Mouse (Mus musculus) hindbrain, embryonic 13.5 days (tissue): Measurements from ENCODE around the gene Gm38431. TPM values are rescaled to one million over a fixed set of nuclear protein-coding genes. Genes with fewer than 3 reads are reported as not detected.
"Not testable (repeated sequence)": the region's sequence is repeated elsewhere in the genome, so short reads cannot be mapped to it uniquely, and the experiment has no call there.

Experiments used
- ATAC-seq: fragments of 200-750 bp; cut with Nextera tagmentation; 2 replicates; pipeline ENCODE4 v1.8.0; 2017; ENCODE audit warnings: moderate TSS enrichment; ENCODE audit not compliant: low FRiP score
- H3K27ac ChIP-seq: fragments of 300-500 bp; sonication (generic); 2 replicates; pipeline ENCODE4 v1.5.1; 2015; ENCODE audit warnings: inconsistent platforms, mild to moderate bottlenecking, moderate library complexity
- H3K27me3 ChIP-seq: fragments of 300-500 bp; sonication (generic); 2 replicates; pipeline ENCODE4 v1.6.1; 2015; ENCODE audit warnings: mild to moderate bottlenecking, inconsistent platforms
- H3K36me3 ChIP-seq: fragments of 300-500 bp; sonication (generic); 2 replicates; pipeline ENCODE4 v1.6.1; 2015; ENCODE audit warnings: mild to moderate bottlenecking, inconsistent platforms
- H3K4me1 ChIP-seq: fragments of 300-500 bp; sonication (generic); replicated peaks from 2 replicates; pipeline ENCODE4 v1.6.1; 2015; ENCODE audit warnings: inconsistent platforms
- H3K4me2 ChIP-seq: fragments of 300-500 bp; sonication (generic); 2 replicates; pipeline ENCODE4 v1.6.1; 2015; ENCODE audit warnings: inconsistent platforms, mild to moderate bottlenecking, moderate library complexity
- H3K4me3 ChIP-seq: fragments of 300-500 bp; sonication (generic); 2 replicates; pipeline ENCODE4 v1.5.1; 2015; ENCODE audit warnings: mild to moderate bottlenecking, inconsistent platforms
- H3K9ac ChIP-seq: fragments of 300-500 bp; sonication (generic); 2 replicates; pipeline ENCODE4 v1.6.1; 2015; ENCODE audit warnings: mild to moderate bottlenecking, inconsistent platforms
- H3K9me3 ChIP-seq: fragments of 300-500 bp; sonication (generic); 2 replicates; pipeline ENCODE4 v1.6.1; 2016; ENCODE audit warnings: inconsistent platforms
- WGBS: fragments of 180-500 bp; shearing (Covaris S2); methylation state at CpG from one replicate; pipeline ENCODE4 v1.1.7; 2015; 5-methylcytosine and 5-hydroxymethylcytosine counted together
- polyA plus RNA-seq: library from polyadenylated mRNA; unstranded; fragments of >200 nt; fragmentation: Nextera tagmentation; extraction: Ambion mirVana; gene quantifications from 2 replicates; pipeline ENCODE4 v1.2.1, GENCODE M21; 2015

Gm38431 gene
- polyA plus RNA-seq, 1 experiment from 2014 or later = 2.8 TPM

DNA sequence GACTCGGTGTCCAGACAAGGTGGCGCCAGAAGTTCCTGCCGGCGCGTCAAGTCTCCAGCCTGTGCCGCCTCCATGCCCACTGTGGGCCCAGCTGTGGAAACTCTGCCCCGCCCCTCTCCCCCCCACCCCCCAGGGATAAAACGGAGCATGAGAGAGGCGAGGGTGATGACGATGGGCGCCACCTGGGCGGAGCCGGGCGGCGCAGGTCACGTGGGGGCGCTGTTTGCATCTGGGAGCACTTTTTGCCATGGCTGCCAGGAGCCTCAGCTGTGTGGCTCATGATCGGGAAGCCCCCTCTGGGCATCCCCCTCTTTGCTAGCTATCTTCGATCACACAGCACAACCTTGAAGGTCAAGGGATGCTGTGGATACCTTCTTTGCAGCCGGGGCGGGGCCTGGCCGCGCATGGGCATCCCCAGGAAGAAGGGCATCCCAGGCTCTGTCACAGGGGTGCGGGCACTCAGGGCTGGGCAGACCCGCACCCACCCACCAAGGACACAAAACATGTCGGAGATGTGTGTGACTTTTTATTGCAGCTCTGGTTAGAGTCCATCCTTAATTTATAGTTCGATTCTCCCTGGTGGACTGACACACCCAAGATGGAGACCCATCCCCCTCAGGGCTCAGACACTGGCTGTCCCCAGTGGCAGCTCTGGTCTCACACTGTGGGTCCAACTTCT lies 24.7 kb downstream of the Gm38431 start, which contains the start of gene Zglp1:
TSS of gene Zglp1 (minus strand) at position 88 of the 679 bp plus-strand sequence.
- Histone ChIP-seq H3K4me1 (peaks cover 9% of the 10 kb centered on the region), H3K36me3 (peaks cover 68% of the 10 kb centered on the region), H3K27me3 (no peaks in the 10 kb centered on the region), H3K27ac (no peak within 1 kb of the TSS), H3K9ac (no peak within 1 kb of the TSS), H3K4me2 (no peak within 1 kb of the TSS), H3K4me3 (no peak within 1 kb of the TSS), H3K9me3 (no peaks in the 10 kb centered on the region)
- no peak for ATAC-seq
- 89% methylated on average over 27 of the region's 27 CpGs for WGBS

DNA sequence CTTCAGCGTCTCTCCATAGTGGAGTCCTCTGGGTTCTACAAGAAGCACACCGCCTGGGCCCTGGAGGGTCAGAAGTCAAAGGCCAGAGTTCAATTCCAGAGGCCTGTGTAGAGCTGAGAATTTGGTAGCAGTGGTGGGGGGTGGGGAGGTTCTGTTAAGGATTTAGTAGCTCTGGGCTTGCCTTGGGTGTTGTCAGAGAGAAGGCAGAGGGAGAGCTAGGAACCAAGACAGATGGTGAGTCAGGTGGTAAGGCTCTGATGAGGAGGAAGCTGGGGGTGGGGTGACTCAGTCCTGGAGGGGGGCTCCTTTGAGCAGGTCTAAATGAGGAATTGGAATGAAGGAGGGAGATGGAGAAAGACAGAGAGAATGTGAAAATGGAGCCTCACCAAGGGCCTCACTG lies 28.9 kb downstream of the Gm38431 start:
- no peaks in the 10 kb centered on the region for H3K4me1 ChIP-seq
- H3K4me3 ChIP-seq = no peak overlapping the region
- H3K36me3 ChIP-seq = peaks cover 58% of the 10 kb centered on the region
- no peak for ATAC-seq
- WGBS = 90% methylated on average over 2 of the region's 2 CpGs
- H3K4me2 ChIP-seq = no peak overlapping the region
- no peak overlapping the region for H3K27ac ChIP-seq
- no peaks in the 10 kb centered on the region for H3K27me3 ChIP-seq
- H3K9ac ChIP-seq = no peak overlapping the region
- H3K9me3 ChIP-seq = no peaks in the 10 kb centered on the region

DNA sequence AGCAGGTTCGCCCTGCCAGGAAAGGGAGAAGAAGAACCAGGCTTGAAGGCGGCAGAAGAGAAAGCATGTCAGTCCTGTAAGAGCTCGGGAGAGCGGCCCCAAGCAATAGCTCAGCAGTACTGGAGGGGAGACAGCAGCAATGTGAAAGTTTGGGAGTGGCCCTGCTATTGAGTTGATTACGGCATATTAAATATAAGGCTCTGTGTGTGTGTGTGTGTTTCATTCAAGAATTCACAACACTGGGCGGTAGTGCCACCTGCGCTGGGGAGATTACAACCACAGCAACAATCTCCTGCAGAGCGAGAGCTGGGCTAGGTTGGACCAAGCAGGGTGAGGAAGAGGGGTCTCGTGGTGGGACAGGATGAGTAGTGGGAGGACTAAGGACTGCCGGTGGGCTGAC lies 40.2 kb downstream of the Gm38431 start:
- Histone ChIP-seq H3K4me2 (no peak overlapping the region), H3K4me1 (no peaks in the 10 kb centered on the region), H3K9me3 (no peaks in the 10 kb centered on the region), H3K9ac (no peak overlapping the region), H3K27ac (no peak overlapping the region), H3K36me3 (no peaks in the 10 kb centered on the region), H3K4me3 (no peak overlapping the region), H3K27me3 (0 out of 2 replicates have a peak, but pooled peaks cover 11% of the 10 kb centered on the region)
- 66% methylated on average over 10 of the region's 10 CpGs for WGBS
- ATAC-seq = no peak

DNA sequence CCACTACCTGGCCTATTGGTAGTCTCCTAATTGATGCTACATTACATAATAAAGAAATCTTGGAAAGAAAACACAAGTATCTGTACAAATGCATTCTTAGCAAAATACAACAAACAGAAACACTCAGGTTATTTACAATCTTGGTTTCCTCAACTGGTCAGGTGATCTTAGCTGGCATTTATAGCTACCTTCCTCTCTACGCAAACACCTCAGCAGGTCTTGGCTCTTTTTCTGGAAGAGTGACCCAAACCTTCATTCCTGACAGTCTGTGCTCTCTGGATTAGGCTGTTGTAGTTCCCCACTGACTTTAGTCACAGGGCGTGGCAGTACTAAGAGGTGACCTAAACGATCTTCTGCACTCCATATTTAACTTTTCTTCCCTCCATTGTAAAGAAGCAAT lies 46.6 kb downstream of the Gm38431 start:
- H3K36me3 ChIP-seq = no peaks in the 10 kb centered on the region
- no peak overlapping the region for H3K4me3 ChIP-seq
- H3K9ac ChIP-seq = no peak overlapping the region
- H3K27me3 ChIP-seq = peaks cover 17% of the 10 kb centered on the region
- H3K27ac ChIP-seq = no peak overlapping the region
- no peaks in the 10 kb centered on the region for H3K9me3 ChIP-seq
- no peaks in the 10 kb centered on the region for H3K4me1 ChIP-seq
- H3K4me2 ChIP-seq = no peak overlapping the region
- ATAC-seq = no peak
- WGBS = 88% methylated on average over 3 of the region's 3 CpGs

DNA sequence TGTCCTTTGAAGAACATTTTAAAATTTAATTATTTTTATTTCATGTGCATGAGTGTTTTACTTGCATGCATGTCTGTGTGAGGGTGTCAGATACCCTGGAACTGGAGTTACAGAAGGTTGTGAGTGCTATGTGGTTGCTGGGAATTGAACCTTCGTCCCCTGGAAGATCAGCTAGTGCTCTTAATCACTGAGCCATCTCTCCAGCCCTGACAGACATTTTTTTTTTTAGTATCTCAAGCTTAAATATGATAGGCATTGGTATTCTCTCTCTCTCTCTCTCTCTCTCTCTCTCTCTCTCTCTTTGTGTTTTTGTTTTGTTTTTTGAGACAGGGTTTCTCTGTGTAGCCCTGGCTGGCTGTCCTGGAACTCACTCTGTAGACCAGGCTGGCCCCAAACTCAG lies 47.0 kb downstream of the Gm38431 start:
- WGBS = 70% methylated on average over 1 of the region's 1 CpGs
- H3K27ac ChIP-seq, H3K4me3 ChIP-seq, H3K4me2 ChIP-seq, H3K4me1 ChIP-seq, ATAC-seq, H3K9me3 ChIP-seq, H3K9ac ChIP-seq, H3K36me3 ChIP-seq: not testable (repeated sequence)
- H3K27me3 ChIP-seq = peaks cover 21% of the 10 kb centered on the region

DNA sequence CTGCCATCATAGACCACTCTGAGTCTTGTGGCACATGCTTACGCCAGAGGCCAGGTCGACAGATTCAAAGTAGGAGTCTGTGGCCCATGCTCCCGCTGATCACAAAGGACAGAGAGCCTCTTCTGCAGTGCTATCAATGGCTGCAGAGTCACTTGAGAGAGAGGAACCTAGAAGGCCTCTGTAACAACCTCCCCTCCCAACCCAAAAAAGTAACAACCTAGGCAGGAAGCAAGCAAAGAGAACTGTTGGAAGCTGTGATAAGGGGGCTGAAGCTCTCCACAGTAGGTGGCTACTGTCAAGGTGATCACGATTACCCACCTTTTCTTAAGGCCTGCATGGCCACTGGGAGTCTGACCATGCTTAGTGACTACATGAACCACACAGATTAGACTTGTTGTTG lies 48.2 kb downstream of the Gm38431 start:
- no peak overlapping the region for H3K27ac ChIP-seq
- no peaks in the 10 kb centered on the region for H3K9me3 ChIP-seq
- H3K4me2 ChIP-seq = no peak overlapping the region
- H3K4me3 ChIP-seq = no peak overlapping the region
- H3K9ac ChIP-seq = no peak overlapping the region
- WGBS = 88% methylated on average over 4 of the region's 4 CpGs
- ATAC-seq = no peak
- H3K36me3 ChIP-seq = no peaks in the 10 kb centered on the region
- peaks cover 3% of the 10 kb centered on the region; the same call in 1 of the 2 replicates for H3K4me1 ChIP-seq
- peaks cover 33% of the 10 kb centered on the region for H3K27me3 ChIP-seq

DNA sequence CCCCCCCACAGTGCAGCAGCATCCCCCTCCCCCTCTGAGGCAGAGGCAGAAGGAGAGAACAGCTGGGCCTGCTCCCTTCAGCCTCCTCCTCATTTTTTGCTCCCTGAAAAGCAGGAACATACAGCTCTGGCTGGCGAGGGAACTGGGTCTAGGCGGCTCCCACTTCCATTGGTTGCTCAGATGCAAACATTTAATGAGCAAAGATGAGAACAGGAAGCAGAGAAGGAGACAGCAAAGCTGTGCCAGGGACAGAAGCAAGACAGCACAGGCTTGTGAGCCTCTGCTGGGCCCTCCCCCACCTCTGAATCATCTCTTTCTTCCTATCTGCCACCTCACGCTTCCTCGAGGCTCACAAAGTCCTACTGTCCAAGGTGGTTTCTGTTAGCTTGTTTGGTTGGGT lies 50.5 kb downstream of the Gm38431 start:
- no peak overlapping the region for H3K27ac ChIP-seq
- no peak overlapping the region for H3K4me2 ChIP-seq
- no peak for ATAC-seq
- H3K4me1 ChIP-seq = peaks cover 25% of the 10 kb centered on the region
- WGBS = 49% methylated on average over 4 of the region's 4 CpGs
- H3K9me3 ChIP-seq = no peaks in the 10 kb centered on the region
- H3K27me3 ChIP-seq = peaks cover 52% of the 10 kb centered on the region
- no peak overlapping the region for H3K9ac ChIP-seq
- H3K4me3 ChIP-seq = no peak overlapping the region
- no peaks in the 10 kb centered on the region for H3K36me3 ChIP-seq

DNA sequence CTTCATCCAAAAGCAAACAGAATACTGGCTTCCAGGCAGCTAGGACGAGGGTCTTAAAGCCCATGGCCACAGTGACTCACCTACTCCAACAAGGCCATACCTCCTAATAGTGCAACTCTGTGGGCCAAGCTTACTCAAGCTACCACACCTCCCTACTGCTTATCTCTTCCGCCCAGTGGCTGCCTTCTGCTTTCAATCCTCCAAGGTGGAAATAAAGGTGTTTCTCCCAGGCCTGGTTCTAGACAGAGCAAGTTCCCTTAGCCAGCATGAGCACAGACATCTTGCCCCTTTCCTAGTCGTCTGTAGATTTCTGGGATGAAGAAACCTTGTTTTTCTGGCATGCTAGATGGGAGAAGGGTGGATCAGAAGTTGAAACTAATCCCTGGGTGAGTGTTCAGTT lies 52.0 kb downstream of the Gm38431 start:
- 78% methylated on average over 3 of the region's 3 CpGs for WGBS
- Histone ChIP-seq H3K4me3 (no peak overlapping the region), H3K27me3 (peaks cover 66% of the 10 kb centered on the region), H3K9ac (no peak overlapping the region), H3K27ac (no peak overlapping the region), H3K36me3 (no peaks in the 10 kb centered on the region), H3K4me1 (peaks cover 38% of the 10 kb centered on the region), H3K9me3 (no peaks in the 10 kb centered on the region), H3K4me2 (no peak overlapping the region)
- no peak for ATAC-seq

DNA sequence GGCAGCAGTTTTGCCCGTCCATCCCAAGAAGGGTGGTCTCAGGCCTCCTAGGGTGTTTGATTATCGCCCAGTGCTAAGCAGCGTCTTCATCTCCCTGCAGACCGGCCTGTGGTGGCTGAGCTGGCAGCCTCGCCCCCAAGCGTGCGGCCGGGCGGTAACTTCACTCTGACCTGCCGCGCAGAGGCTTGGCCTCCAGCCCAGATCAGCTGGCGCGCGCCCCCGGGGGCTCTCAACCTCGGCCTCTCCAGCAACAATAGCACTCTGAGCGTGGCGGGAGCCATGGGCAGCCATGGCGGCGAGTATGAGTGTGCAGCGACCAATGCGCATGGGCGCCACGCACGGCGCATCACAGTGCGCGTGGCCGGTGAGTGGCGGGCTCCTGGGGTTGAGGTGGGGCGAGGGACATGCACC lies 54.3 kb downstream of the Gm38431 start:
- peaks cover 53% of the 10 kb centered on the region for H3K4me1 ChIP-seq
- WGBS = 2% methylated on average over 31 of the region's 31 CpGs
- peak; percentile 73 for ATAC-seq

DNA sequence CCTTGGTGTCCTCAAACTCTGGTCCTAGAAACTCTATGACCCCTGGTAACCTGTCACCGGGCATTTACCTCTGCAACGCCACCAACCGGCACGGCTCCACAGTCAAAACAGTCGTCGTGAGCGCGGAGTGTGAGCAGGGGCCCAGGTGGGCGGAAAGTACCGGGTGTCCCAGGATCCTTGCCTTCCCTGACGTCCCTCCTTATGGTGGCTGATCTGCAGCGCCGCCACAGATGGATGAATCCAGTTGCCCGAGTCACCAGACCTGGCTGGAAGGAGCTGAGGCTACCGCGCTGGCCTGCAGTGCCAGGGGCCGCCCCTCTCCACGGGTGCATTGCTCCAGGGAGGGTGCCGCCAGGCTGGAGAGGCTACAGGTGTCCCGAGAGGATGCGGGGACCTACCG lies 55.1 kb downstream of the Gm38431 start:
- Histone ChIP-seq H3K9ac (peak overlapping the region; percentile 75; the same call in 1 of the 2 replicates), H3K4me1 (peaks cover 61% of the 10 kb centered on the region)

More for the DNA sequence above, 54.3 kb downstream of the Gm38431 start:
- Histone ChIP-seq H3K36me3 (no peaks in the 10 kb centered on the region), H3K9ac (peak overlapping the region; percentile 75), H3K9me3 (no peaks in the 10 kb centered on the region), H3K27me3 (peaks cover 85% of the 10 kb centered on the region), H3K4me3 (peak overlapping the region; percentile 49), H3K27ac (peak overlapping the region; percentile 35; the same call in 1 of the 2 replicates), H3K4me2 (peak overlapping the region; percentile 67)

DNA sequence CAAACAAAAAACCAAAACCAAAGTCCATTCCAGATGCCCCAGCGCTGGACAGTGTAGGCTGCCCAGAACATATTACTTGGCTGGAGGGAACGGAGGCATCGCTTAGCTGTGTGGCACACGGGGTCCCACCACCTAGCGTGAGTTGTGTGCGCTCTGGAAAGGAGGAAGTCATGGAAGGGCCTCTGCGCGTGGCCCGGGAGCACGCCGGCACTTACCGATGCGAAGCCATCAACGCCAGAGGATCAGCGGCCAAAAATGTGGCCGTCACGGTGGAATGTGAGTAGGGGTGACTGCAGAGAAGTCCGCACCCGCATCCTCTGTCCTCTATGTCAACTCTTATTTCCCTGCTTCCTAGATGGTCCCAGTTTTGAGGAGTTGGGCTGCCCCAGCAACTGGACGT lies 55.6 kb downstream of the Gm38431 start:
- Histone ChIP-seq H3K27me3 (peaks cover 98% of the 10 kb centered on the region), H3K4me1 (peaks cover 66% of the 10 kb centered on the region), H3K4me3 (peak overlapping the region; percentile 49), H3K4me2 (peak overlapping the region; percentile 67), H3K36me3 (no peaks in the 10 kb centered on the region), H3K9ac (no peak overlapping the region), H3K27ac (no peak overlapping the region), H3K9me3 (no peaks in the 10 kb centered on the region)
- WGBS = 8% methylated on average over 20 of the region's 20 CpGs
- no peak for ATAC-seq

More for the DNA sequence above, 55.1 kb downstream of the Gm38431 start:
- Histone ChIP-seq H3K4me3 (peak overlapping the region; percentile 49), H3K27me3 (peaks cover 93% of the 10 kb centered on the region), H3K36me3 (no peaks in the 10 kb centered on the region), H3K9me3 (no peaks in the 10 kb centered on the region), H3K4me2 (peak overlapping the region; percentile 67), H3K27ac (no peak overlapping the region)
- WGBS = under 1% methylated on average over 22 of the region's 22 CpGs
- no peak for ATAC-seq

DNA sequence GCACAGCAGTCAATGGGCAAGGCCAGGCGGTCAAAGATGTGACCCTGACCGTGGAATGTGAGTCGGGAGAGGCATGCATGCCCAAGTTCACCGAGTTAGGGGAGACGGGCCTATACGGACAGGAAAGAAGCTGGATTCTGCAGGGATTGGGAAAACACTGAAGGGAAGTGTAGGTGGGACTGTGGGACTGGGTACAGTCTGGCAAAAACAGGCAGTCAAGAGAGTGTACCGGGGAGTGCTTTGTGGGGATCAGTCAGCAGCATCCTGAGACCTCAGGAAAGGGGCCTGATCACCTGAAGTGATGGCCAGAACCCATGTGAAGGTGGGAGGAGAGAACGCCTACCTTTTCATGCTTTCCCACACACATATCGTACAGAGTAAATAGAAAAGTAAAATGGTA lies 56.2 kb downstream of the Gm38431 start:
- peaks cover 71% of the 10 kb centered on the region for H3K4me1 ChIP-seq
- 12% methylated on average over 9 of the region's 9 CpGs for WGBS
- peak overlapping the region; percentile 15 for H3K4me3 ChIP-seq
- H3K9me3 ChIP-seq = no peaks in the 10 kb centered on the region
- no peaks in the 10 kb centered on the region for H3K36me3 ChIP-seq
- no peak overlapping the region for H3K27ac ChIP-seq
- no peak for ATAC-seq
- H3K9ac ChIP-seq = 0 out of 2 replicates have a peak overlapping the region, but pooled peaks have one; percentile 19
- H3K27me3 ChIP-seq = peaks cover 99% of the 10 kb centered on the region
- peak overlapping the region; percentile 17 for H3K4me2 ChIP-seq

DNA sequence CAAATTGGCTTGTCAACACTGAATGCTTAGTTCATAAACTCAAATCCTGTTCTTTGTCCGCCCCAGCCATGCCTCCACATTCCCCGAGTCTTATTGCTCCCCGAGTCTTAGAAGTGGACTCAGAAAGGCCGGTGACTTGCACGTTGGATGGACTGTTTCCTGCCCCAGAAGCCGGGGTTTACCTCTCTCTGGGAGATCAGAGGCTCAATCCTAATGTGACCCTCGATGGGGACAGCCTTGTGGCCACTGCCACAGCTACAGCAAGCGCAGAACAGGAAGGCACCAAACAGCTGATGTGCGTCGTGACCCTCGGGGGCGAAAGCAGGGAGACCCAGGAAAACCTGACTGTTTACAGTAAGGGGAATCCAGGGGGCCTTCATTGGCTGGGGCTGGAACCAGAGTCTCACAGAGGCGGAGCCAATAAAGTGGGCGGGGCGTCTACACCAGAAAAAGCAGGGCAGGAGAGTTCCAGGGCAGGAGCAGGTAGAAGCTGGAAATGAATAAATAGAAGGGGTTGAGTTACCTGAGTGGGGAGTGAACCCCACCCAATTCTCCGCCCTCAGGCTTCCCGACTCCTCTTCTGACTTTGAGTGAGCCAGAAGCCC lies 57.2 kb downstream of the Gm38431 start:
- Histone ChIP-seq H3K4me1 (peaks cover 81% of the 10 kb centered on the region), H3K27ac (no peak overlapping the region), H3K9ac (0 out of 2 replicates have a peak overlapping the region, but pooled peaks have one; percentile 19), H3K4me3 (no peak overlapping the region), H3K27me3 (peaks cover 99% of the 10 kb centered on the region), H3K36me3 (no peaks in the 10 kb centered on the region), H3K9me3 (no peaks in the 10 kb centered on the region), H3K4me2 (no peak overlapping the region)
- ATAC-seq = no peak
- 5% methylated on average over 17 of the region's 17 CpGs for WGBS
